Mouse (Mus musculus) c-Kit-positive CD71-positive TER-119-positive erythroid progenitor cells, embryonic 14.5 days (primary cell): ENCODE measurements around the gene Clint1.
A peak's percentile ranks its signal among the peaks of the same experiment; 100 is the strongest.

Source experiments
- DNase-seq: peaks from one replicate; pipeline ENCODE4 v3.0.0-alpha.2; 2013; ENCODE audit warnings: low spot score

Clint1 gene

DNA sequence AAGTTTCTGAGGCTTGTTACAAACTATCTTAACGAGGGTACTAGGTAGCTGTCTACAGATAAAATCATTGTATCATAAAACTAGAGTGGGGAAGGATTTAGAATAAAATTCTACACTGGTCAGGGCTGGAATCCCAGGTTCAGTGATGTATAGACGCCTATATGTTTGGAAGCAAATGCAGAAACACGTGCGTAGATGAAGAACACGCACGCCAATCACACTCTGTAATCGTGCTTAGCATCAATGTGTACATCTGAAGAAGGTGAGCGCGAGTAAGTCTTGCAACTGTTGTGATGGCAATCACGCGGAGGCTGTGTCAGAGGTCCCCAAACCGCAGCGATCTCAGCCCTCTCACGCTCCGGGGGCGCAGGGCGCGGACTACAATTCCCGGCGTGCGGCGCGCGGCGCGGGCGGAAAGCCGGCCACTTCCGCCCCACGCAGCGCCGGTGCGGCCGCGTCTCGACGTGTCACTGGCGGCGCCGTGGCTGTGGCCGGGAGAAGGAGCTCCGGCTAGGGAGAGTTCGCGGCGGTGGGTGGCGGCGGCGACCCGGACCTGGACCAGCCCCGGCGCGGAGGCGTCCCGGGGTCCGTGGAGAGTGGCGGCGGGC lies at the start of gene Clint1:
TSS of gene Clint1 (plus strand) at position 536 of the 608 bp plus-strand sequence.
- peak; percentile 67 for DNase-seq

DNA sequence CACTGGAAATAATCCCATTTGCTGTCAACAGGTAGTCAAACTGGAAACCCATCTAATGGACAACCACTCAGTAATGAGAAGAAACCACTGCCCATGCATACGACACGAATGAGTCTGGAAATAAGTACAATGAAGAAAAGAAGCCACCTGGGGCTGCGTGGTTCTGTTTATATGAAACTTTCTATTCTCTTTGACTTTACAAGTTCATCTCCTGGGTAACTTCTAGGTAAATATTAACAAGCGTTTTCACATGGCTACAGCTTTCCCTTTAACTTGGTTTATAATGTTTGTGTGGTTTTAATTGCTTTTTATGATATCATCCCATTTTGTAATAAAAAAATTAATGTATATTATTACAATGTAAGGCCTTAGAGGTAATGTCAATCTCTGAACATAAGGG lies 47.8 kb upstream of the Clint1 start:
- DNase-seq = no peak

- peak; percentile 96 for DNase-seq
These were observed 46.5 kb upstream of the Clint1 start for GRCm38 (mm10) chr11:45805312-45805772.

- DNase-seq = no peak
These were observed 46.0 kb upstream of the Clint1 start for GRCm38 (mm10) chr11:45805810-45806209.

DNA sequence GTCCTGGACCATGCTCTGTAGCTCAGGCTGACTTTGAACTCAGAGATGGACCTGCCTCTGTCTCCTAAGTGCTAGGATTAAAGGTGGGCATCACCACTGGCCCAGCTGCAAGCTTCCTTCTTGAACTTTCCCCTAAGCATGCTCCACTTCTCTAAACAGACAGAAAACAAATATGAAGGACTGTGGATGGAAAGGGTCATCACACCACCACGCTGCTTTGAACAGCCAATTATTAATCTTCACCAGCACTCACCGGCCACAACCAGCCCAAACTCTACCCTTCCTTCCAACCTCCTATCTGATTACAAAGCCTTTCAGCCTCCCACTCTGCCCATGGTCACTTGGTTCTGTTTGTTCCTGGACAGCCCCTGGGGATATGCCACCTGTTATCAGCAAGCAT lies 45.6 kb upstream of the Clint1 start:
- no peak for DNase-seq

GRCm38 (mm10) chr11:45806809-45807208 lies 45.0 kb upstream of the Clint1 start:
- DNase-seq = peak; percentile 43

- no peak for DNase-seq
These were observed 44.0 kb upstream of the Clint1 start for GRCm38 (mm10) chr11:45807820-45808219.

DNA sequence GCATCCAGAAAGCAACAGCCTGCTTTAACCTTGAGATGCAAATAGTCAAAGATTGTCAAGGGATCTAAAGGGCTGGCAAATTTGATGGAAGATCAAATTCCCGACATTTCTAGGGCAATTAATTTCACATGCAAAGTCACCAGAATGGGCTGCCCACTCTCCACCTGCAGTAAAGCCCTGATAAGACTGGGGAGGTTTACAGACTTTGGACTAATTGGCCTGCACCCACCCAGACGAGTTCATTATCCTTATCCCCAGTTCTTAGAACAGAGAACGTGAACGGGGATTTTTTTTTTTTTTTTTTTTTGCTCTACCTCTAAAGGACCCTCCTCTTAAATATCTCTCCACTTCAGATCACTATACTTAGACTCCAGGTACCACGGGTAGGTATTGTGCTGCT lies 42.4 kb upstream of the Clint1 start:
- peak; percentile 48 for DNase-seq

DNA sequence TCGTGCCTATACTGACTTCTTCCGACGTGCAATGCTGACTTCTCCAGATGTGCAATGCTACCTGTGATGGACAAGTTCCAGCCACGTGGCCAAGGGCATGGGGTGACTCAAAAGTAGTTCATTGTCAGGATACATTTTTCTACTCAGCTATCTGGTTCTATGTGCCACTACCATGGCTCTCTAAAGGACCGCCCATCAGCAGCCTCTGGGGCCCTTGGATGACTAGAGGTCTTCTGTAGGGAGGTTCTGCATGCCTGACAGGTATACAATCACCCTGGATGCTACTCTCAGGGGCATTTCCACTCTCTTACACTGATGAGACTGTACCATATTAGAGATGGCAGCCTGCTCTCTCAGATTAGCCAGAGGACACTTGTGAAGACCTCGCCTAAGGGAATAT lies 41.8 kb upstream of the Clint1 start:
- peak; percentile 40 for DNase-seq

GRCm38 (mm10) chr11:45810805-45811204 lies 41.0 kb upstream of the Clint1 start:
- DNase-seq = peak; percentile 75

DNA sequence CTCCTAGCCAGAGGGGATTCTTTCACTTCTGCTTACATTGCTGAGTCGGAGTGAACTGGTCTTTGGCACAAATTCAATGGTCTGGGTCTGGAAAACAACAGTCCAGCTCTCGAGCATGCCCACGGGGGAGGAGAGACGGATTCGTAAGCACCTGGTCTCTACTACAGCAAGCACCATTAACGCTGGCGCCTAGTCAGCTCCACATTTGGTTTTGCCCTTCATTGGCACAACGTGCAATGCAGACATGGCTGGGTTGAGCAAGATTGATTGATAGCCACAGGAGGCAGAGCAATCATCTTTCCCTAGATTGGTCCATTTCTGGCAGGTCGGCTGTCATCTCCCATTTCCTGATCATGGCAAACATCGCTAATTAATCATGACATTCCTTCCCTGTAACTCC lies 36.2 kb upstream of the Clint1 start:
- DNase-seq = no peak

DNA sequence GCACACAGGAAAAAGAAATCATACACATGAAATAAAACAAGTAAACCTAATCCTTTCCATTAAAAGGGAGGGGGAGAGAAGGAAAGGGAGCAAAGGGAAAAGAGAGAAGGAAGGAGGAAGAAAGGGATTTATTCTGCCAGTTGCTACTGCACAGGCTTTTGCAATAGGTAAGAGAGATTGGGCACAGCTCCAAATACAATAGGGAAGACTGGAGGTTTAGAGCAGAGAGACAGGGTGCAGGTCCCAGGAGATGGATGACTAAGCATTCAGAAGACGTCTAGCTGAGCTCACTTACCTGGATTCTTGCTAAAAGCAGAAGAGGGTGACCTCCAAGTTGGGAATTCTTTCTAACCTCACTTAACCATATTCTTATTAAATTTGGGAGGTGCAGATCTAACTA lies 35.1 kb upstream of the Clint1 start:
- no peak for DNase-seq

DNA sequence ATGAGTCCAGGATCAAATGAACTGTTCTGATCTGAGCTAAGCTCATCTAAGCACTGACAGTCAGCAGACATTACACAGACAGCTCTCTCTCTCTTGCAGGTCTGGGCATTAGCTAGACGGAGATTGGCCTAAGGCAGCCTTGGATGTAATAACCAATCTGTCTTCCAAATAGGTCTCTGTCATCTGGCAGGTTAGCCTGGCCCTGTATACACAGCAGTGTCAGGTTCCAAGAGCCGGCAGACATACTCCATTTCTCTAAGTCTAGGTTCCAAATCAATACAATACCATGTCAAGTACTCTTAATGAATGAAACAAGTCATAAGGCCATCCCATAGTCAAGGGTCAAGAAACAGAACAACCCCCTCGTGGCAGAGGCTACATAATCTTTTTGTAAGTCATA lies 33.9 kb upstream of the Clint1 start:
- no peak for DNase-seq

GRCm38 (mm10) chr11:45820930-45821329 lies 30.9 kb upstream of the Clint1 start:
- no peak for DNase-seq

DNA sequence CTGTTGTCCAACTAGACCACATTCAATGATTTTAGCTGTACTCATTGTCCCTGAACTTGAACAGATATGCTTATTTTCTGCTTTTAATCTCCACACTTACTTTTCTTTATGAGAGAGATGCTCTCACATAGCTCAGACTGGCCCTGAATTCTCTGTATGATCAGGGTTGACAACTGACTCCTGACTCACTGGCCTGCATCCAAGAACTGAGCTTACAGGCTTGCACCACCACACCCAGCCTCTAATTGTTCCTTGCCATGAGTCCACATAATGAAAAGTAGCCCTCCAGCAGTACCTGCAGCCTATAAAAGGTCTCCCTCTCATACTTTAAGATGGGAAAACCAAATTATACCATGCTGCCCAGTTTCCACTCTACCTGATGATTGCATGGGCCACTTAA lies 21.7 kb upstream of the Clint1 start:
- no peak for DNase-seq

- DNase-seq = no peak
These were observed 21.0 kb upstream of the Clint1 start for GRCm38 (mm10) chr11:45830743-45831310.

- no peak for DNase-seq
These were observed 20.2 kb upstream of the Clint1 start for GRCm38 (mm10) chr11:45831476-45832143.

DNA sequence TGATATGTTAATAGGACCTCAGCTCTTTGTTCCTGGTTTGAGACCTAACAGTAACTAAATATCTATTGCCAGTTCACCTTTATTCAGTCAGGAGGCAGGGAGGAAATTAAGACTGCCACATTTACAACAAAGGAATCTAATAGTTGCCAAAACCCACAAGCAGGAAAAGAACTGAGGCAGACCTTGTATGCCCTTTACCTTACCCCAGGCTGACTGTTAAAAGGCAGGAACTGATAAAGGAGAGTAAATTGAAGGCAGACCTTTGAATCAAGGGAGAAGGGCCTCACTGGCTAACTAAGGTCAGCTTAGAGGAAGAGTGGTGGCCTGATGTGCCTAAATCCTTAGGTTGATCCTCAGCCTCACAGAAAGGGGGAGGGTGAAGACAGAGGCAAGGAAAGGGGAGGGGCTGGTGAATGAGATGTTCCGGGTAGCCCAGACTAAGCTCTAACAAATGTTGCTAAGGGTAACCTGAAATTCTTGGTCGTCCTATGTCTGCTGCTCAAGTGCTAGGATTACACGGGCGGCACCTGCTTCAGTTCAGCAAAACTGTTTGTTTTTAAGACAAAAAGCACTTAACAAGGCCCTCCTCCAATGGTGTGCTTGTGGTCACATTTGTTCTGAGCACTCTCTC lies 16.1 kb upstream of the Clint1 start:
- no peak for DNase-seq

DNA sequence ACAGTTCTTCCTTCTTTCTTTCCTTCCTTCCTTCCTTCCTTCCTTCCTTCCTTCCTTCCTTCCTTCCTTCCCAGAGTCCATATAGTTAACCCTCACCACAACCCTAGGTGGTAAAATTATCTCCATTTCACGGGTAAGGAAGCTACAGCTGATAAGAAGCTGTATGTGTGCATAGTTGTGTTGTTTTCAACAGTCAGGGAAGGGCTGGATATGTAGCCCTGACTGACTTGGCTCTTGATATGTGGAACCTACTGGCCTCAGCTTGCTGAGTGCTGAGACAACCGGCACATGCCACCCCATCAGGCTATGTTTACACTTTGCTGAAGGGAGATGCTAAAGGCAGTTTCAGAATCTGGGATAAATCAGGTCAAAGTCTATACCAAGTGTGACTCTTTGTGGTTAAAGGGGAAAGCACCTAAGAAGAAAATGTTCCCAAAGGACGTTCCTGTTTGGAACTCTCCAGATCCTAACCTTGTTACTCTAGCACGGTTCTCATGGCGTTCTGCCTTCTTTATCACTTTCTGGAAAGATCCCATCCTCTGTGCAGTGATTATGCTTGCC lies 14.5 kb upstream of the Clint1 start:
- DNase-seq = no peak

- DNase-seq = no peak
These were observed 13.4 kb upstream of the Clint1 start for GRCm38 (mm10) chr11:45838450-45838849.

DNA sequence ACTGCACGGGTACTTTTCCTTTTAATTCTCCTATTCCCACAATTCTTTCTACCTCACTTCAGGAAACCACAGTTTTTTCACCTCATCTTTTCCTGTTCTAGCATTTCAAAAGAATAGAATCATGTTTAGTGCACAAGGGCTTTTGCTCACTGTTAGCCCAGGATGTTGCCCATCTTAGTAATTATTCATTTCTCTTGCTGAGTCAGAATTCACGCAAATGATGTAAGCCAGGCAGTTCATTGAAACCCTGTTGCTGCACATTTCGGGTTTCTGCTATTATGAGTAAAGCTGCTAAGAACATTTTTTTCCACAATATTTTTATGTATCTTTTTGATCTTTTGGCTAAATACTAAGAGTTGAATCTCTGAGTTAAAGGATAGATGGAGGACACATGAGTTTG lies 11.5 kb upstream of the Clint1 start:
- no peak for DNase-seq

GRCm38 (mm10) chr11:45846008-45846407 lies 5.8 kb upstream of the Clint1 start:
- no peak for DNase-seq

DNA sequence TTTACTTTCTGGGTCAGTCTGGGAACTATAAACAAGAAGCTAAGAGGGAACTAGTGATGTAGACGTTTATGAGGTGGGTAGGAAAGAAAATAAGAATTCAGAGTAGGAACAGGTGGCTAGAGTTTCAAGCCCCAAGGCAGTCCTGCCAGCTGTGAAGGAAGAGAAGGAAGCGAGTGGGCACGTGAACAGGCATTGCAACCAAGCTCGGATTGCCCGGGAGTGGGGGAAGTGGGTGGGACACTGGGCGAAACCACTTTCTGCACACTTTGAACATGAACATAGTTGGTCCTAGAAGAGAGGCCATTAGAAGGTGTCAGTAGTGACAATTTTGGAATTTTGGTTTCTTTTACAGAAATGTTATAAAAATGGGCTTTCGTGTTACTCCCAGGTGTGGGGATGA lies 4.3 kb upstream of the Clint1 start:
- DNase-seq = no peak
